Mouse (Mus musculus) retina, postnatal 1 day (tissue): Measurements from ENCODE around the gene Vgll4.

Experiments used
- DNase-seq: peaks from one replicate; pipeline ENCODE4 v3.0.0-alpha.2; 2012

The Vgll4 gene

DNA sequence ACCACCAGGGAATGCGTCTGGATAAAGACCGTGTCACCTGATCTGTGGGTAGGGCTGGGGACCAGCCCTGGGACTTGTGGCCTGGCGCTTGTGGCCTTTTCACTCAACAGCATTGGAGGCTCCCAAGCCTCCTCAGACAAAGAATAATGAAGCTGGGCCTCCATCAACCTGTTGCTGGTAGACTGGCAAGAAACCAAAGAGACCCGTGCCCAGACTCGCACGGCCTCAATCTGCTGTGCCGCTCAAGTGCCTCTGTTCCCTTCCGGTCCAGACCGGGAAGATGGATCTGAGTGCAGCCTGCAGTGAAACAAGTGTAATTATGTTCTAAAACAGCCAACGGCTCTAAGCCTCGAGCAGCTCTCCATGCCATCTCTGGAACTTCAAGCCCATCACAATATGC, 52.7 kb downstream of the Vgll4 start:
- no peak for DNase-seq

DNA sequence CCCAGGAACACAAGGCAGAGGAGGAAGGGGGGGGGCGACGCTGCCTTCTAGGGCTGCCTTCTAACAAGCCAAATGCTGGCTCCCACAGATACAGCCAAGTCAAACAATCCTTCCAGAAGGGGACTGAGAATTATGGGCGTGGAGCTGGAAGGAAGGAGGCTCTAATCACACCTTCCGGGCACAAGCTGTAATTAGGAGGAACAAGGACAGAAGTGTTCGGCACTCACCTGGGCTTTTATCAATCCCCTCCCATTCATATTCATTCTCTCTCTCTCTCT, 53.1 kb downstream of the Vgll4 start:
- DNase-seq, result no peak

DNA sequence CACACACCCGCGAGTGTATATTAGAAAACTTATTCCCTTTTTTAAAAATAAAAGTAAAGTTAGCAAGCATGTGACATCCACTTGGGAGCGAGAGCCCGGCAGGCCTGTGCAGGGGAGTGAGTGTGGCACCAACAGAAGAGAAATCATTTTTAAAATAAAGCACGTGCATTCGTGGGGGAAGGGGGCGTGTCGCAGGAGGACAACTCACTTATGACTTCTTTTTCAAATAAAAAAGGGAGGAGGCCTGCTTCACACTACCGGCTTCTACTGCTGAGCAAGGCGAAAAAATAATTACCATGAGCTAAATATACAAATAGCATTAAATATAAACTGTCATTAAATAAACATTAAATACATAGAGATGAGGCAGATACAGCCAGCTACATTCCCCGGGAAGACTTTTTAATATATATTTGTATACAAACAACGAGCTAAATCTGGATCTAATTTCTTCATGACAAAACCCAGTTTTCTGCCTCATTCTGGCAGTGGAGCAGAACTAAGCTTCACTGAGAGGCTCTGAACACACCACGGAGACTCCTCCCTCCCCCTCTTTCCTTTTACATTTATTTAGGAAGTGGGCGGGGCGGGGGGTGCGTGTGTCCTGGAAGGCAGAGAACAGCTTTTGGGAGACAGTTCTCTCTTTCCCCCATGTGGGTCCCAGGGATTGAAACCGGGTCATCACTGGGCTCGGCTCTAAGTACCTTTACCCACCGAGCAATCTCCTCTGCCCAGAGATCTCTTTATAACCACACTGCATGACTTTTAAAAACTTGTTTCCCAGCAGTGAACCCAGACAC, 53.7 kb downstream of the Vgll4 start:
- no peak for DNase-seq

DNA sequence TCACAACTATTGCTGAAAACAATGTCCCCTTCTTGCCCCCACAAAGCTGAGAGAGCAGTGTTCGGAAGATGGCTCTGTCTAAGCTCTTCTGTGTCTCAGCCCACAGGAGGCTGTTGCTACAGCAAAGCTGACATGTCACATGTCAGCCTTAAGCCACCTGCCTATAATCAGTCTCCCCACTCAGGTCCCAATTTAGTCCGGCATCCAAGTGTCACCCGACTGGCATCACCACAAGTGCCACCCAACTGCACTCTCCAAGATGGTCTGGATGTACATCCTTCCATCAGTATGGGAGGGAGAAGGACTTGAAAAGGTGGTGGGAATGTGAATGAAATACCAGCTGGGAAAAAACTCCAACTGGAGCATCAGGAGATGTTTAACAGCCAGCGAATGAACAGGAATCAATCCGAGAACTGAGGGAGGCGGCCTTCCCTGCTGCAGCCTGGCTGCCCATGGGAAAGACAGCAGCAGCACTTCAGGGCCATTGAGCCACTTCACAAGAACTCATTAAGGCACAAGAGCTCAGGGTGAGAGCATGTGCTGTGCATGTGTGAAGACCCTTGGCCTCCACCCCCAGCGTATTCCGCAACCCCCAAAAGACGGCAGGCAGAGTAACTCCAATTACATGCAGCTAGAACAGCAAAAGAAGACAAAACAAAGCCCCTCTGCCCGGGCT, 55.6 kb downstream of the Vgll4 start:
- DNase-seq, result peak; percentile 64

DNA sequence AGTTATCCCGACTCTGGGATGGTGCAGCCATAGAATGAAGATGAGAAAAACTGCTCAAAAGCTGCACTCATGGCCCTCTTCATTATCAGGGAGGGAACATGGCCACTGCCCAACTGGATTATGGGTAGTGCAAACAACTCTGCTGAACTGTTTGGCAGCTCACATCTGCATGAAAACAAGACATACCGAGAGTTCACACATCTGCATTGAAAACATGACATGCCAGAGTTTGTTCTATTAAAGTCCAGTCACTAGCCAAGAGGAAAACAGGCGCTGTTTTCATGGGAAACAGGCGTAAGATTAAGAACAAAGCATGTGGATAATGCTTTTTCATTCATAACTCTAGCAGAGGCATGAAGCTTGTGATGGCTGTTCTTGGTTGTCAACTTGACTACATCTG, 56.7 kb downstream of the Vgll4 start:
- no peak for DNase-seq

DNA sequence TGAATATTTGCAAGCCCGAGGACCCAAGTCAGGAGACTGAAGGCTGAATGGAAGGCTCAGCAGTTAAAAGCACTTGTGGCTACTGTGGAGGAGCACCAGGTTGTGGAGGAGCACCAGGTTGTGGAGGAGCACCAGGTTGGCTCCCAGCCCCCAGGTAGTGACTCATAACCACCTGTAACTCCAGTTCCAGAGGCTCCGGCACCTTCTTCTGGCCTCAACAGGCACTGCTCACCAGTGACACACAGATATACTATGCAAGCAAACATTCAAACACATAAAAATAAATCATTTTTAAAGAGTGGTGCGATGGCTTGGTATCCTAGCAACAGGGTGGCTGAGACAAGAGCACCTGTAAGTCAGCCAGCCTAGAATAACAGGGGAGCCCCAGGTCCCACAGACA, 58.3 kb downstream of the Vgll4 start:
- DNase-seq, result no peak

DNA sequence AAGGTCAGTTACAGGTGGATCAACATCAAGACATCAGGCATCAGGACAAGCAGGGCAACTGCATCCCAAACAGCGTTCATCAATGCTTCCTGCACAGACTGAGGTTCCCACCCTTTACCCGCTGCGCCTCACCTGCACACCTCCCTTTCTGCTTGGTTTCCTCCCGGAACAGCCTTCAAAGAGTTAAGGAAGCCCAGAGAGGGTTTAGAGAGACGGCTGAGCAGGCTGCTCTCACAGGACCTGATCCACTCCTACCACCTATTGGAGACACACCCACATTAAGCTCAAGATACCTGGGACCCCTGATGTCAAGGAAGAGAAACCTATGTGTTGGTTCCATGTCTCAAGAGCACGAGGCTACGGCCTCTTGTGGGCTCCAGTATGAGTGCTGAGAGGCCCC, 60.0 kb downstream of the Vgll4 start:
- no peak for DNase-seq

DNA sequence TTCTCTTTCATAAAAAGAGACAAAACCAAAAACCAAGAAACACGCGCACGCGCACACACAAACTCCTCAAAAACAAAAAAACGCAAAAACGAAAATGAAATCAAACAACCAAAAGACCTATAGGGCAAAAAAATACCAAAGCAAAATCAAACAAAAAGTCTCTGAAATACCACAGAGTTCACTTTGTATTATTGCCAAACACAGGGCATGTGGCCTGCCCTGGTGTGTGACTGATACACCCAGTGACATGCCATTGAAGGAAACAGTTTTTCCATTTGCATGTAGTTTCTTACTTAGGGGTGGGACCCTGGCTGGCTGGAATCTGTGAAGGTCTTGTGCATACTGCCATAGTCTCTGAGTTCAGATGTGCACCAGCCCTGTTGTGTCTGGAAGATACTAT, 62.3 kb downstream of the Vgll4 start:
- DNase-seq, result no peak

DNA sequence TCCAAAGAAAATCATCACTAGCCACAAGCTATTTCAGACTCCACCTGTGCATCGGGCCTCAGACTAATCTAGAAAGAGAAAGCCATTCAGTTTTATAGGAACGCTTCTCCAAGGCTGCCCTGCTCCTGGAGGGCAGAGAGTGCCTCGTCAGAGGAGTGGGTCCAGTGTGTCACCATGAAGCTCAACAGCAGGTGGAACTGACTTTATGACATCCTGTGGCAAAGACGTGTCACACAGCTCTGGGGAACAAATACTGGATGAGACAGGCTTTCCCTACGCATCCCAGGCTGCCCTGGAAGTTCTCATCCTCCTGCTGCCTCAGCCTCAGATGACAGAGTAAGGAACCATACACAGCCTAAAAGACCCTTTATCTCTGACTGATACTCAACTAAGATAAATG, 63.6 kb downstream of the Vgll4 start:
- DNase-seq, result no peak

DNA sequence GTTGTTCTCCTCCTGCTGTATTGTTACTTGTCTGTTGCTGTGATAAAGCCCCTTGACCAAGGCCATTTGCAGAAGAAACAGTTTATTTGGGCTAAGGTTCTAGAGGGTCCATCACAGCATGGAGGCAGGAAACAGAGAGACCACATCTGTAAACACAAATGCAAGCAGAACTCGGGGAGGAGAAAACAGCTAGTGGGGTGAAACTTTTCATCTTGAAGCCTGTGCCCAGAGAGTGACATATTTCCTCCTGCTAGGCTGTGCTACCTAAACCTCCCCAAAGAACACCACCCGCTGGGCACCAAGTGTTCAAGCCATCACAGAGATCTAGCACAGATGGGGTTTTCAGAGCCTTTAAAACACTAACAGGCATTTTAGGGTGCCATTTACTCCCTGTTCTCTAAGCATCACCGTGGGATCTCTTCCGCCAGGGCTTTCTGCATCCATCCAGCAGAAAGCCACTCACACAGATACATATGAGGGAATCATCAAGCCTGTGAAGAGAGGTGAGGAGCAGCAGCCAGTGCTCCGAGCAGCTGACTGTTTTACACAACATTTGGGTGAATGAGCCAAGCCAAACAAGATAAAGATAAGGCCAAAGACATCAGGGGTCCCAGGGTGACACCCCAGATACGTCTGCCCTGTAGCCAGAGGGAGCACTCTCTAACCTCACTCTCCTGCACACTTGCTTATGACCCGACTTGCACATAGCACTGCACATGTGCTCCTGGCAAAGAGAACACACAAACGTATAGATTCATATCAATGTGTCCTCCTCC, 64.4 kb downstream of the Vgll4 start:
- DNase-seq, result no peak

DNA sequence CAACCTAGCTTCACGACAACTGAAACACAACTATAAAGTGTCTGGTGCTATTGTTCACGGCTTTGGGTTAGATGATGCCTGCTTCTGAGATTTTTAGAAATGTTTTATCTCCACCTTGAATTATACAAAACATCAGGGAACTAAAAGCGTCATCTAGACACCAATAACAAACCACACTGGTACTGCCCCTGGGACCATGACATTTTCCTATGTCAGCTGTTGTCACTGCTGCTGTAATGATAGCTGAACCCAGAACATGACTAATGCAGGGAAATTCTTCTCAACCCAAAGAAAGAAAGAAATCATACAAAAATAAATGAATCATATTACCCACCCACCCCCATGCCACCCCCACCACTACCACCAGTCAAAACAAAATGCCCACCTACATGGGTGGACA, 65.0 kb downstream of the Vgll4 start:
- no peak for DNase-seq

DNA sequence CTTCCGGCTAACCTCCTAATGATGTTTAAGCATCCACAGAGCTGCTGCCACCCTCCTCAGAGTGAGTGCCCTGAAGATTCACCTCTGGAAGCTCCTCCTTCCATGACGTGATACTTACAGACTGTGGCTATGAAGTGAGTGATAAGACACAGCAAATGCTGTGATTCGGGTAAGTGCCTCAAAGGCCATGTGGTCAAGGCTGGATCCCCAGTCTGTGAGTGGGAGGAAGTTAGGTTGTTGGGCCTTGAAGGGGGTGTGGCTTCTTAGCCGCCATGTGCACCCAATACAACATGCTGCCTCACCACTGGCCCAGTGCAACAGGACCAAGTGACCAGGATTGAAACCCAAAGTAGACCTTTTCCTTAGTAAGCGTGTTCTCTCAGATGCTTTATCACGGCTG, 65.6 kb downstream of the Vgll4 start:
- DNase-seq, result no peak

DNA sequence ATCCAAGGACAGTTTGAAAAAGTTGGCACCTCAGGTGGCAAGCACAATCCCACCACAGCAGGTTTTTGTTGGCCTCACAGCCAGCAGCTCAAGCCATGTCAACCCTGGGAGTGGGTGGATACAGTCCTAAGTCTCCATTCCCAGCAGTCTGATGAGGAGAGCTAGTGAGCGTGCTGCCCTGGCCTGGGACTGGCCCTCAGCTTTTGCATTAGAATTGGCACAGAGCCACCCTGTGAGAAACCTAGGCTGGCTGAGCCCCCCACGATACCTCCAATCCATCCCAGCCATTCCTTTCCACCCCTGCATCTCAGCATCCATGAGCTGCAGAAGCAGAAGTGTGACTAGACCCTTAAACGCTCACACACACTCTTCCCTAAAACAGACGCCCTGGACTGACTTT, 67.9 kb downstream of the Vgll4 start:
- DNase-seq, result no peak

DNA sequence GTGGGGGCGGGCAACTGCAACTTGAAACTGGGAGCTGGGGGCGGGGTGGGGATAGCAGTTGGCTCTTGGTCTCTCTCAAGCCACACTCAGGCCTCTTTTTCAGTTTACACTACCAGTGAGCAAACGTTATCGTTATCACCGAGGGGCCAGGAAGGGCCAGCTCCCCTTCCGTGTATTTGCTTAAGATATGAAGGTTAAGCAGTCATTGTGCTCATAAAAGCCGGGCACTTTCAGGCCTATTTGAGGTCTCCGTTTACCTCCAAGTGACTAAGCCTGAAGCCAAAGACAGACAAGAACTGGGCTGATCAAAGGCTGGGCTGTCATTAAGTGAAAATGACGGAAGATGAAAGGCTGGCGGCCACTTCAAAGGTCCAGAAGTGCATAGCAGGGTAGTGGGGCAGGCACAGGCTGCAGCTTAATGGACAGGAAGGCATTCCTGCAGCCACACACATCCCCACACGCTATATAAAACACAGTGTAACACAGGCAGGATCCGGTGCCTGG, 68.4 kb downstream of the Vgll4 start:
- DNase-seq, result no peak

DNA sequence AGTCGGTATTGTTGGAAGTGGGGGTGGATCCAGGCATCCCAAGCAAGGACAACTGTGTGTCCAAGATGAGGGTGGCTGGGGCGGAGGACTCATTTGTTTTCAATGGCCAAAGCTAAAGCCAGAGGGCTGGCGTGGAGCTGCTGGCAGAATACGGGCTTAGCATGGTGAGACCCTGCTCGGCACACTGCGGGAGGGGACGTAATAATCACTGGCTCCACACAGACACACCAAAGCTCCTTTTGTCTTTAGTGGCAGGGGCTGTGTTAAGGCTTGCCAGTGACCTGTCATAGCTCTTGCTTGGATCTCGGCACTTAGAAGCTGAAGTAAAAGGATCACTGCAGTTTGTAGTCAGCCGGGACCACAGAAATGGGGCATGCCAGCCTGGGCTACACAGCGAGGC, 69.6 kb downstream of the Vgll4 start:
- DNase-seq, result no peak

DNA sequence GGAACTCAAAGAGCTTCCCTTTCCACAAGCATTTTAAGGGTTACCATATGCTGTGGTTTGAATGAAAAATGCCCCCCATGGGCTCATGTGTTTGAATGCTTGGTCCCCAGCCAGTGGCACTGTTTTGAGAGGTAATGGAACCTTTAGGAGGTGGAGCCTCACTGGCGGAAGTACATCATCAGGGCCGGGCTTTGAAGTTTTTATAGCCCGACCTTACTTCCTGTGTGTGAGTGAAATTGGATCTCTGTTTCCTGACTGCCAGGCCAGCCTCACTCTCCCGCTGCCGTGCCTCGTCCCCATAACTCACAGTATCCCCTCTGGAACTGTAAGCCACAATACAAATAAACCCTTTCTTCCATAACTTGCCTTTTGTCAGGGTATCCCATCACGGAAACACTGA, 70.1 kb downstream of the Vgll4 start:
- no peak for DNase-seq

DNA sequence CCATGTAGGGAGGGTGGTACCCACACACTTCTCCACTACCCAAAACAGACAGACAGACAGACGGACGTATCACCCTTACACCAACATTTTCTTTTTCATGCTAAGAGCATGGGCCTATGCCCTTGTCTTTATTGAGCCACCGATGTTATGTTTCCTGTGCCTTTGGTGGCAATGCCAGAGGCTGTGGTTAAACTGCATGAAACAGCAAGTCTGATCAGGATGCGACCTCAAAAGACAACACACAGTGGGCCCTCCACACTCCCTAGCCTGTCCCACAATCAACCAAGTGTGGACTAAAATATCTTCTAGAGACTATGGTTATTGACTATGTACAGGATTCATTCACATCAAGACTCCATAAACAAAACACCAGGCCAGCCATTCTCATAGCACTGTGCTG, 70.8 kb downstream of the Vgll4 start:
- DNase-seq, result no peak

DNA sequence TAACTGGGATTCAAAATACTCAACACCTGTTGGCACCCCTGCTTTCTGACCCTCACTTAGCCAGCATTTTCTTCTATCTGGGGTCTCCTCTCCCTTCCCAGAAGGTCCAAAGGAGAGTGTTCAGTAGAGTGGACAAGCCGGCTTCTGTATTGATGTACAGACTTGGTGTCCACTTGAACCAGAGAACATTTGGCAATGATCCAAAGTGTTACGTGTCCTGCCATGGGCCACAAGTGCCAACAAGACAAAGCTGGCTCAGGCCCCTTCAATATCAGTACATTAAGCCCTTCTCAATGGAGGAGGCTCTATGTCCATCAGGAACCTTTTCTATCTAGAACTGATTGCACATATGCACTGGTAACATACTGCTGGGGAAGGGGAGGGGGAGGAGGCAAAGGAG, 73.5 kb downstream of the Vgll4 start:
- DNase-seq, result no peak

DNA sequence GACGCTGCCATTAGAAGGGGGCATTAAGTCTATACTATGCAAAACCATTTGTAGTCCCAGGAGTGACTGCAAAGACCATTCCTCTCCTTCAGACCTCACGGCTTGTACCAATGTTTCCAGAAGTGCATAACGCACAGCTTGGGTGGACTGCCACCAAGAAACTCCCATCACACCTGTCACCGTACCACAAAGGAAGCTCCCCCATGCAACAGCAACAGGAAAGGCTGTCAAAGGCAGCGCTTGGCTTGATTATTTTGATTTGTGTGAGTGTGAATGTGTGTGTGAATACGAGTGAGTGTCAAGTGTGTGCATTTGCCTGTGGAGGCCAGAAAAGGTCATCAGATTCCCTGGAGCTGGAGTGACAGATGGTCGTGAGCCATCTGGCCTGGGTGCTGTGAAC, 74.6 kb downstream of the Vgll4 start:
- no peak for DNase-seq

DNA sequence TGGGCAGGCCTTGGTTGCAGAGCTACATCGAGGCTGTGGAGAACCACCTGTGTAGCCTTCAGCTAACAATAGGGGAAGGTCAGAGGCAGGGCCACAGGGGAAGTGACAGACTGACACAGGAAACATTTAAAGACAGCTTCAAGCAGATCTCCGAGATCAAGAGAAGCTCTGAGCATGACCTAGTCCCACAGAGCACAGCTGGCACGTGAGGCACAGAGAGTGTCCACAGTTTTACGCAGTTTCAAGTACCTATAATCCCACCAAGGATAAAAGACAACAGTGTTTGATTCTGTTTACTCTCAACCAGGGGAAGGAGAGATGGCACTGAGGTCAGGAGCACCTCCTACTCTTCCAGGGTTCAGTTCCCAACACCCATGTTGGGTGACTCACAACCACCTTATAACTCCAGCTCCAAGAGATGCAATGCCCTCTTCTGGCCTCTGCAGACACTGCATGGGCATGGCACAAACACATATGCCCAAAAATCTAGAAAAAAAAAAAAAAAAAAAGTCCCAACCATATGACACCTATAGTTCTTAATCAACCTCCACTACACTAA, 75.2 kb downstream of the Vgll4 start:
- no peak for DNase-seq

DNA sequence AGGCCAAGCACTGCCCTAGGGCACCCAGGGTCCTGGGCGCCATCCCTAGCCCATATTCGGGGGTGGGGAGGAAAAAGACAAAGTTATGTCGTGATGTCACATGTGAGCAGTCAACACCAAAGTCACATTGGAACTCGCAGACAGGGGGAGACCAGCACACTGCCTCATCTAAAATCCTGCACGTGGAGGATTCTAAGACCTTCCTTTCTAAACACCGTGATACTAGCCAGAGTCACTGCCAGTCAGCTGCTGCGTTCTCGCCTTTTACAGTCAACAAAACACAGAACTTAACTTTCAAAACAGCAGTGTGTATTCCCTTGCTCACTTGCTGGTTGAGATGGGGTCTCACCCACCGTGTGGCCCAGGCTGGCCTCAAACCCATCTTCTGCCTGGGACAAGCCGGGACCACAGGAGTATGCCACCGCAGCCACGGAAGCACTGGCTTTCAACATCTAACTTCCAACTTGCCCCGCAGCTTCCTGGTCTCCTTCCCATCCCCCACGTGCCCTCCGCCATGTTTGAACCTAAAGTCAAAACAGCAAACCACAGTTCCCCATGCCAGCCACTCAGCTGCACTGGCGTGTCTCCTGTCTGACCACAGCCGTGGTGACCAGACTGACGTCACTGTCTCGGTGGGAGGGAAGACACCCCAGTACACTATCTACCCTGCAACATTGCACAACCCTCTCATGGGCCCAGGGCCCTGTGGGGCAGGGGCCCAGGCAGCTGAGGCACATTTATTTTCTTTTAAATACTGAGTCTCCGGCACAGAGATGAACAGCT, 76.2 kb downstream of the Vgll4 start:
- DNase-seq, result no peak

DNA sequence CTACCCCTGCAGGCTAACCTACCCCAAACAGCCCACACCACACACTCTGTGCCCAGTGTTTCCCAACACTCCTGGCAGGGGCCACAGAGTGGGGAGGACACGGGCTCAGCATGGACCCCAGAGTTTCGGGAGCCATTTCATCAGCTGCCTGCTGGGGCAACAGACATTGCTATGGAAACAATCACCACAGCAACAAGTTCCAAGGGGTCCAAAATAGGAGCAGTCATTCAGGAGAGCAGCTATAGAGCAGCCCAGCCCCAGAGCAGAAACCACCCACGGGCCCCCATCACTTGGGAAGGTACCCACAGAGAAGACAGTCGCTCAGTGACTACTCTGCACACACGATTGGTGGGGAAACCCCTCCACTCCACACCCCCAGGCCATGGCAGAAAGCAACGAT, 77.4 kb downstream of the Vgll4 start:
- DNase-seq, result peak; percentile 94

DNA sequence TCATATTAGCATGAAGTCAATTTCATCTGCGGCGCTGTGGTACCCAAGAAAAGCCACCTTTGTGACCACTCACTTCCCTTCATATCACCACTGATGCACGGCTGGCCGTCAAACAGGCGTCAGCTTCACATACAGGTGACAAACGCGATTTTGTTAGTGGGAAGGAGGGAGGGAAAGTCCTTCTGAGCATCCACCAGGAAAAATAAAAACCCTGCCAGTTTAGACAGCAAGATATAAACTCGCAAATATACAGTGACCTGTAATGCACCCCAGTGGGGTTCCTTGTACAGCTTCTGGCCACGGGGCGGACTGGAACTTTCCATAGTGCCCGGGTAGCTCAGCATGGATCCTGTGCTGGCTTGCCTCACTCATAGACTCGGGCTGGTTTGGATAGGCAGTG, 78.0 kb downstream of the Vgll4 start:
- DNase-seq, result no peak
